Mouse (Mus musculus): ENCODE data around the gene Sdk1. TPM values are rescaled to one million over a fixed set of nuclear protein-coding genes. Genes with fewer than 3 reads are reported as not detected.

Gene Sdk1
- total and polyA plus RNA-seq, 2 experiments = 0.18 to 0.27 TPM

DNA sequence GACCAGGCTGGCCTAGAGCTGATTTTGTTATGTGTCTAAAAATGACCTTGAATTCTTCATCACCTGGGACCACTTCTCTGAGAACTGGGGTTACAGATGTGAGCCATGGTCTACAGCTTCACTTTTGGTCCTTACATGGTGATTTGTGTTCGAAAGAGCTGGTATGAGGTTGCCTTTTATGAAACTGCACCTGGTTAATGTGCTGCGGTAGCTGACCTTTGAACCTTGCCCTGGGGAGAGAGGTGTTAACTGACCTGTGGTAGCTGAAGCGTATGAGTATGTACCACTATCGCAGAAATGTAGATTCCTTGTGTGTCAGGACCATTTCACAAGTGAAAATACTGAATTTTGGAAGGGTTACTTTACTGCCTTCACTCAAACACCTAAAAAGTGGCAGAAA lies 149.3 kb downstream of the Sdk1 start:
- Histone ChIP-seq H3K27ac (replicated peaks; ENCODE audit: insufficient read depth, low read depth, low read length) (no peak overlapping the region), H3K79me2 (ENCODE audit: control insufficient read depth, insufficient read depth, low read length) (no peaks in the 10 kb centered on the region), H3K4me3 (ENCODE audit: insufficient read depth, low read depth, low read length) (no peak overlapping the region), H3K36me3 (ENCODE audit: control insufficient read depth, insufficient read depth, low read length) (no peaks in the 10 kb centered on the region), H3K9ac (ENCODE audit: low read depth, low read length) (no peak overlapping the region), H3K27me3 (ENCODE audit: control insufficient read depth, insufficient read depth, low read length) (no peaks in the 10 kb centered on the region), H3K4me1 (ENCODE audit: control insufficient read depth, insufficient read depth, low read length) (peaks cover 3% of the 10 kb centered on the region; the same call in 1 of the 2 replicates)
- TF ChIP-seq CTCF (IDR thresholded peaks at IDR 0.05; ENCODE audit: low read depth, low read length) (no peak), POLR2A (IDR thresholded peaks at IDR 0.05; ENCODE audit: extremely low read depth, insufficient read depth, low read length) (no peak)
- WGBS = 26% methylated on average over 4 of the region's 4 CpGs
- DNase-seq (ENCODE audit: extremely low read depth, low read depth, low spot score) = peak; percentile 80

DNA sequence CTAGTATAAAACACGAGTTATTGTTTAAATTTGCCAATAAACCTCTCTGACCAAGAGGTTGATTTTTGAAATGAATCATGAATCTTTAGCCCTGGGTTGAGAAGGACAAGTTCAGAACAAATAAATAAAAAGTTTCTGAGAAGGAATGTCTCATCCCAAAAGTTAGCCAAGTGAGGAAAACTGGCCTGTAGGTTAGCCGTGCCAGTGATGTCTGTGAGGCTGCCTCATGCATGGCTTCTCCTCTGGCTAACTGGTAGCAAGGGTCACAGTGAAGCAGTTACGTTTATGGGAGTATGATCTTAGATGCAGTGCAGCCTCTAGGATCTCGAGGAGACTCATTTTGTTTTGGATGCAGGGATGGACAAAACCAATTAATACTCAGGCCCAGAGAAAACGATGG lies 149.9 kb downstream of the Sdk1 start:
- Histone ChIP-seq H3K36me3 (ENCODE audit: control insufficient read depth, insufficient read depth, low read length) (no peaks in the 10 kb centered on the region), H3K4me1 (ENCODE audit: control insufficient read depth, insufficient read depth, low read length) (peaks cover 3% of the 10 kb centered on the region; the same call in 1 of the 2 replicates), H3K79me2 (ENCODE audit: control insufficient read depth, insufficient read depth, low read length) (no peaks in the 10 kb centered on the region), H3K27me3 (ENCODE audit: control insufficient read depth, insufficient read depth, low read length) (no peaks in the 10 kb centered on the region), H3K27ac (replicated peaks; ENCODE audit: insufficient read depth, low read depth, low read length) (no peak overlapping the region), H3K9ac (ENCODE audit: low read depth, low read length) (no peak overlapping the region), H3K4me3 (ENCODE audit: insufficient read depth, low read depth, low read length) (no peak overlapping the region)
- no peak for DNase-seq (ENCODE audit: extremely low read depth, low read depth, low spot score)
- WGBS = 76% methylated on average over 5 of the region's 5 CpGs
- TF ChIP-seq POLR2A (IDR thresholded peaks at IDR 0.05; ENCODE audit: extremely low read depth, insufficient read depth, low read length) = no peak
- no peak for TF ChIP-seq CTCF (IDR thresholded peaks at IDR 0.05; ENCODE audit: low read depth, low read length)

- Histone ChIP-seq H3K9ac (ENCODE audit: low read depth, low read length) (no peak overlapping the region), H3K4me1 (ENCODE audit: control insufficient read depth, insufficient read depth, low read length) (peaks cover 3% of the 10 kb centered on the region; the same call in 1 of the 2 replicates), H3K36me3 (ENCODE audit: control insufficient read depth, insufficient read depth, low read length) (no peaks in the 10 kb centered on the region), H3K4me3 (ENCODE audit: insufficient read depth, low read depth, low read length) (no peak overlapping the region), H3K27ac (replicated peaks; ENCODE audit: insufficient read depth, low read depth, low read length) (no peak overlapping the region), H3K27me3 (ENCODE audit: control insufficient read depth, insufficient read depth, low read length) (no peaks in the 10 kb centered on the region), H3K79me2 (ENCODE audit: control insufficient read depth, insufficient read depth, low read length) (no peaks in the 10 kb centered on the region)
- 91% methylated on average over 4 of the region's 4 CpGs for WGBS
- no peak for TF ChIP-seq POLR2A (IDR thresholded peaks at IDR 0.05; ENCODE audit: extremely low read depth, insufficient read depth, low read length)
- TF ChIP-seq CTCF (IDR thresholded peaks at IDR 0.05; ENCODE audit: low read depth, low read length) = no peak
- no peak for DNase-seq (ENCODE audit: extremely low read depth, low read depth, low spot score)
These were observed 152.6 kb downstream of the Sdk1 start for GRCm38 (mm10) chr5:141393846-141394245.

- H3K27ac ChIP-seq (replicated peaks; ENCODE audit: insufficient read depth, low read depth, low read length) = no peak overlapping the region
- no peaks in the 10 kb centered on the region for H3K79me2 ChIP-seq (ENCODE audit: control insufficient read depth, insufficient read depth, low read length)
- no peak overlapping the region for H3K4me3 ChIP-seq (ENCODE audit: insufficient read depth, low read depth, low read length)
- no peaks in the 10 kb centered on the region for H3K36me3 ChIP-seq (ENCODE audit: control insufficient read depth, insufficient read depth, low read length)
- TF ChIP-seq POLR2A (IDR thresholded peaks at IDR 0.05; ENCODE audit: extremely low read depth, insufficient read depth, low read length) (no peak), CTCF (IDR thresholded peaks at IDR 0.05; ENCODE audit: low read depth, low read length) (no peak)
- no peak for DNase-seq (ENCODE audit: extremely low read depth, low read depth, low spot score)
- H3K9ac ChIP-seq (ENCODE audit: low read depth, low read length) = no peak overlapping the region
- H3K4me1 ChIP-seq (ENCODE audit: control insufficient read depth, insufficient read depth, low read length) = peaks cover 3% of the 10 kb centered on the region; the same call in 1 of the 2 replicates
- H3K27me3 ChIP-seq (ENCODE audit: control insufficient read depth, insufficient read depth, low read length) = no peaks in the 10 kb centered on the region
- 88% methylated on average over 8 of the region's 8 CpGs for WGBS
These were observed 153.3 kb downstream of the Sdk1 start for GRCm38 (mm10) chr5:141394586-141394985.

DNA sequence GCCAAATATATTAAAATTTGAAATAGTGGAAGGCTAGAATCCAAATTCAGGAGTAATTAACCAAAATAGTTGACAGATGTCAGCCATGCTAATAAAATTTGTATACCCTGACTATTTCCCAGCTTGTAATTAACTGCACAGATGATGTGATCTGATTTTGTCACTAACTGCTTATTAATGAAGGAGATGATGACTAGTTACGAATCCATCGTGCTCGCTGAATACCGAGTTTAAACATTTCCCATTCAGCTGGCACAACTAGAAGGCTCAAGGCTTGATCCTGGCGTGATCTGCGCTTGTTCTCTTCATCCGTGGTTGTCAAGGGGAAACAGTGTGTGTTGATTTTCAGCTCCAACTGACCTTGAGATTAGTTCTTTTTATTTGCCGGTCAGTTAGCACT lies 162.5 kb downstream of the Sdk1 start:
- no peak overlapping the region for H3K27ac ChIP-seq (replicated peaks; ENCODE audit: insufficient read depth, low read depth, low read length)
- DNase-seq (ENCODE audit: extremely low read depth, low read depth, low spot score) = no peak
- 89% methylated on average over 8 of the region's 8 CpGs for WGBS
- no peak for TF ChIP-seq CTCF (IDR thresholded peaks at IDR 0.05; ENCODE audit: low read depth, low read length)
- no peak for TF ChIP-seq POLR2A (IDR thresholded peaks at IDR 0.05; ENCODE audit: extremely low read depth, insufficient read depth, low read length)
- no peaks in the 10 kb centered on the region for H3K79me2 ChIP-seq (ENCODE audit: control insufficient read depth, insufficient read depth, low read length)
- H3K4me3 ChIP-seq (ENCODE audit: insufficient read depth, low read depth, low read length) = no peak overlapping the region
- H3K36me3 ChIP-seq (ENCODE audit: control insufficient read depth, insufficient read depth, low read length) = no peaks in the 10 kb centered on the region
- H3K27me3 ChIP-seq (ENCODE audit: control insufficient read depth, insufficient read depth, low read length) = no peaks in the 10 kb centered on the region
- no peak overlapping the region for H3K9ac ChIP-seq (ENCODE audit: low read depth, low read length)
- H3K4me1 ChIP-seq (ENCODE audit: control insufficient read depth, insufficient read depth, low read length) = no peaks in the 10 kb centered on the region; the same call in 1 of the 2 replicates

GRCm38 (mm10) chr5:141404651-141405050 lies 163.4 kb downstream of the Sdk1 start:
- no peak for DNase-seq (ENCODE audit: extremely low read depth, low read depth, low spot score)
- 76% methylated on average over 2 of the region's 2 CpGs for WGBS
- Histone ChIP-seq H3K4me1 (ENCODE audit: control insufficient read depth, insufficient read depth, low read length) (no peaks in the 10 kb centered on the region; the same call in 1 of the 2 replicates), H3K27me3 (ENCODE audit: control insufficient read depth, insufficient read depth, low read length) (no peaks in the 10 kb centered on the region), H3K4me3 (ENCODE audit: insufficient read depth, low read depth, low read length) (no peak overlapping the region), H3K27ac (replicated peaks; ENCODE audit: insufficient read depth, low read depth, low read length) (no peak overlapping the region), H3K79me2 (ENCODE audit: control insufficient read depth, insufficient read depth, low read length) (no peaks in the 10 kb centered on the region), H3K36me3 (ENCODE audit: control insufficient read depth, insufficient read depth, low read length) (no peaks in the 10 kb centered on the region), H3K9ac (ENCODE audit: low read depth, low read length) (no peak overlapping the region)
- no peak for TF ChIP-seq POLR2A (IDR thresholded peaks at IDR 0.05; ENCODE audit: extremely low read depth, insufficient read depth, low read length)
- TF ChIP-seq CTCF (IDR thresholded peaks at IDR 0.05; ENCODE audit: low read depth, low read length) = no peak
